Mouse (Mus musculus) cerebellum, postnatal 25 days (tissue): ENCODE measurements at regions not wholly inside any gene's neighbourhood (a gene's known extent, or its start where the extent isn't known, plus 50 kb on each side); places are given as distances from the start of the nearest gene placed in this dataset.

ENCODE experiments used
- DNase-seq, 2 experiments: peaks; one replicate each; pipeline ENCODE4 v3.0.0; 2021; ENCODE audit warnings: mixed read lengths in 2 of 2

DNA sequence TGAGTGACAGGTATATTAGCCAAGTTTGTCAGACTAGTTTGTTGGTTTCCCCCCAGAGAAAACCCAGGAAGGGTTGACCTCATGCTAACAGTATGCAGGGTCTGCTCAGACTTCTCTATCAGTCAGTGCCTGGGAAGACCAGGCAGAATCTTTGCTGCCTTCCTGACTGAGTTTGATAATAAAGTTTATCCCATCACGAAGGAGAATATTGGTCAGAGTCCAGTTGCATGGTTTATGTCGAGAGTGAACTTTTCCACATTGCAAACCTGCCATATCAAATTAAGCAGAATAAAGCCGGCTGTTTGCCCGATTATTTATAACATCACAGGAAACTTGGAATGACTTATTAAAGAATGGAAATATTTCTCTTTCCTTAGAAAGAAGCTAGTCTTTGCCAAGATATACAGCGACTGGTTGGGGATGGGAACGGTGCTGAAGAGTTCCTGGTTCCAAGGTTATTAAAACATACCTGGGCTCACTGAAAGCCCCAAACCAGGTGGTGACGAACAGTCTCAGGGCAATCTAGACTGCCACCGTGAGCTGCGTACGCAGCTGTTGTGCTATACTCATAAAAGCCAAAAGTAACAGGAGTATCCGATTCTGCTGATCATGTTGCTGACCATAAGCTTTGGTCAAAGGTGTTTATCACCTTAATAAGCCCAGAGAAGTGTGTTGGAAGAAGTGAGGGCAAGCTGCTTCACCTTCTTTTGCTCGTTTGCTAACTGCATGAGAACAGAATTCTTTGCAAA lies 1536.7 kb upstream of the Flrt2 start:
- no peak for DNase-seq

DNA sequence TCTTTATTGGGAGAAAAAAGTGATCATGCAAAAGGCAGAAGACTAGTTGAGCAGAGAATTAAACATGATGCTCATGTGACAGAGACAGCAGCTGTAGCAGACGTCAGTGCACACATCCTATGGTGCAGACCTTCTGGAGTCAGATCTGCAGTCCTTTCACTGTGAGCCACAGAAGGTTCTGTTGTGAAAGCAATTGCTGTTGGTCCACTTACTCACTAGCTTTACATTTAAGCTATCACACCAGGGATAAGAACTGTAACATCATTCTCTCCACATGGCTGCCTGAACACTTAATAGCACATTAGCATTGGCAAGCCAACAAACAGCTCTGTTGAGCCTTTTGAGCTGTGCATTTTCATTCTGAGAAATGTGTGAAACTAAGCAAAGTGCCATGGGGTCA lies 1509.7 kb upstream of the Flrt2 start:
- no peak for DNase-seq

DNA sequence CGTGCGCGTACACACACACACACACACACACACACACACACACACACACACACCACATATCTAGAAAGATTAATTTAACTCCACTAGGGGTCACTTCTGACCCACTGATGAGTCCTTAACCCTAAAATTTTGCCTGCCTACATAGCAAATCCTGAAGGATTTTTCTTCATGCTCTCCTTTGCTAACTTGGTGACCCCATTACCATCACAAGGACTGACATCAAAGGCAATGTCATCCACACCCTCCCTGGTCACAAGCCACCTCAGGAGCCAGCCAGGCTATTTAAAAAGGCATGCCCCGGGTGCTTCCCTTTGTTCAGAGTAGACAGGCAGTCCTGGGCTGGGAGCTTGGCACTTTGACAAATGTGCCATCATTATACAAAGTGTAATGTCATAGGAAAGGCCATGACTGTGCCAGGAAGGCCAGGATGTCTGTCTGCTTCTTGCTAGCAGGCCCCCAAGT lies 1501.4 kb upstream of the Flrt2 start:
- DNase-seq, result peak; percentile 3 to 6

DNA sequence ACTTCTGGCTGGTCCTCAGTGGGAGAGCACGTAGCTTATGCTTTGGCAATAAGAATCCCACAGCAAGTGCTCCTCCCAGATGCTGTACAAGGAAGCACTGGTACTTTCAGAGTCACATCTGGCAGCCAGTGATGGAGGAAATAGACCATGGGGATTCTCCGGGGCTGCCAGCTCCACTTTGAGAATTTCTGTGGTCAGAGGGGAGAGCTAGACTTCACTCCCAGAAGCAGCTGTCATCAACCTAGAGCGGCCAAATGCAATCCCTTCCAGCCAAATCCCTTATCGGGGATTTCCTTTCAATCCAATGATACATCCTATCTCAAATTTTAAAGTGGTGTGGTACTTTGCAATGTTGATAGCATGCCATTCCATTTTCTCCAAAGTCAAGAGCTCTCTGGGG lies 1474.1 kb upstream of the Flrt2 start:
- DNase-seq, result no peak

DNA sequence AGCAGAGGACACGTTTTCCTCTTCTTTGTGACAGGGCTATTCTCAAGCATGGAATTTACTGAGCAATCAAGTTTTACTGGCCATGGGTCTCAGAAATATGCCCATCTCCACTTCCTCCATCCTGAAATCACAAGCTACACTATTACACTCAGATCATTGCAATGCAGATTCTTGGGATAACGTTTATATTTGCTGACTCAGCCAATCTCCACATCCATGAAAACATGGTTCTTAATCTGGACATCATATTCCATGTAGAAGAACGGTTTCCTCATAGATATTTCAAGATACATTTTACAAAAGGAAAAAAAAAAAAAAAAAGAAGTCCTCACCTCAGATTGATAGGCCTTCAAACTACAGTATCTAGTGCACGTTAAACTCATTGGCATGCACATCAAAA lies 1462.1 kb upstream of the Flrt2 start:
- no peak for DNase-seq

DNA sequence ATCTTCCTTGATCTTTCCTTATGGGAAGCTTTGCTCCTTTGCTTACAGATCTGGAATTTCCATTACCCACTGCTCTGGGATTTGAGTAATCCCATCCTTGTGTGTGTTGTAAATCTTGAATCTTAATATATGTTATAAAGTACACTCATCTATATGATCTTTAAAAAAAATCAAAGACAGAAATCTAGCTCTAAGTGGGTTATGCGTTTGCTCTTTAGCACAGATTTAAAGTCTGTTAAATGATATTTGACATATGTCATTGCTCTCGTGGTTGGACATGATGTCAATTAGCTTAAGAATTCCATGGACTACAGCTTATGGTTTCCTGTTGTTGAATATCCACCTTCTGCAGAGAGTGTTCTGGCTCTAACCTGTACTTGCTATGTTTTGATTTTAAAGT lies 1446.7 kb upstream of the Flrt2 start:
- no peak for DNase-seq

DNA sequence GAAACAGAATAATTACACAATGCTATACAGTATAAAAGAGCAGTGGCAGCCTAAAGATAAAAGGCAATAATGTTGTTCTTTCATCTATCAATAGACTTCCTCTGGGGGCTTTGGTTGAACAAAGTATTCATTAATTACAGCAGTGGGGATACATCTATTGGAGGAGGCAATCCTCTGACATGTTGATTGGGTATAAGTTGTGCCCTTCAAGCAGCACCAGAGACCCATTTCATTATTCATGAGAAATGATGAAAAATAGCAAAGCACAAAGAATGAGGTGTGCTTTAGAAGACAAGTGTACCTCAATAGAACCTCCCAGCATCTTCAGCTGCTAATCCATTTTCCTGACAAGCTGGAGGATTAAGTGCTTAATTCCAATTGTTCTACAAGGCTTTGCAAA lies 1444.7 kb upstream of the Flrt2 start:
- DNase-seq, result no peak

DNA sequence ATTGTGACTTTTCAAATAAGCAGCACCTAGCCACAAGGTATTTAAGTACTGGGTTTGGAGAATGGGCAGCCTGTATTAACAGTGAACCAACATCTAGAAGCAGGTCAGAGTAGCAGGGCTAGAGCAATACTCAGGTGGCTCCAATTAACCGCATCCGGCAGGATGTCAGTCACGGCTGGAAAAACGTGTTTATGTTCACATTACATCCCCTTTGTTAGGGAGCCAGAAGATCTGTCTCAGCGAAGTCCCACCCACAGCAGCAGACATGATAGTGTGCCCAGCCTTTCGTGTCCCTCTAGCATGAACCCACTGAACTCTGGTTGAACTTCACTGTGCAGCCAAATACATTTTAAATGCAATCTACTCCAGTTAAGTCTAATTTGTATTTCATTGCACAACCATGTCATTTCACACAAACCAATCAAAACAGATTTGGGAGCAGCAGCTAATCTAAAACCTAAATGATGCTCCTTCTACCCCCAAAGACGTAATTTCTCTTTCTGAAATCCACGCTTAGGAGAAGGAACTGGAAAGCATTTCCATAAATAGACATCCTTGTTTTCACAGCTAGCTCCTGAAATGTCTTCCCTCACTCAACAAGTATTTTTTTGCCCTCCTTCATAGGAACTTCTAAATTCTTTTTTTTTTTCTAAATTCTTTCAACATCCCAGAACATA lies 1438.9 kb upstream of the Flrt2 start:
- DNase-seq, result no peak

DNA sequence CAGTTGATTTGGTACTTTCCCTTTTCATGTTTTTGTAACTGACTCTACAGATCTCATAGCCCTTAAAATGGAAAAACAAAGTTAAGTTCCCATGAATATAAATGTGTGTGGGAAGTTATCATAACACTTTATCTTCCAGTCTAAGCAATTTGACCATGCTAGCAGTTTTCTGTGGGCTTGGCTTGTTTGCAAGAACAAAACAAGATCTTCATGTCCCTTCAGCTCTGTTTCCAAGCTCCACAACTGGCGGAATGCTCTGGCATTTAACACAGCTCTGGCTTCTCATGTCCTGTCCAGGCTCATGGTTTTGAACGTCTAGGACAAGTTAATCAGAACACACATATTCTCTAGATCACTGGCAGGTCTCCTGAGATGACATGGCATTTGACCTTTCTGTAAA lies 1411.1 kb upstream of the Flrt2 start:
- no peak for DNase-seq

DNA sequence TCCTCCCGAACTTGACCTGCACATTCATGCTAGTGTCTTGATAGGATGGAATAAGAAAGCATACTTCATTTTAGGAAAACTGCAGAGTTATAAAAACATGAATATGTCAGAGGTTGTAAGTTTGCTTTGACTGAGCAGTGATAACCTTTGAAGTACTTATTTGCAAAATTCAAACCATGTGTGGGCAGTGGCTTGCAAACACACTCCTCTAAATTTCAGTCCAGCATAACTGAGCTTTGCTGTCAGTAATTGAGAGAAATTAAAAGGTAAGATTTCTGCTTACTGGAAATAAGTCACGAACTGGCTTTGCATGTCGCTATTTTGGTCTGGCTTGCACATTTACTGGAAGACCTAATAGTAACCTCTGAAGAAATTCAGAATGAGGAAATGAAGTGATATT lies 1409.1 kb upstream of the Flrt2 start:
- no peak for DNase-seq

DNA sequence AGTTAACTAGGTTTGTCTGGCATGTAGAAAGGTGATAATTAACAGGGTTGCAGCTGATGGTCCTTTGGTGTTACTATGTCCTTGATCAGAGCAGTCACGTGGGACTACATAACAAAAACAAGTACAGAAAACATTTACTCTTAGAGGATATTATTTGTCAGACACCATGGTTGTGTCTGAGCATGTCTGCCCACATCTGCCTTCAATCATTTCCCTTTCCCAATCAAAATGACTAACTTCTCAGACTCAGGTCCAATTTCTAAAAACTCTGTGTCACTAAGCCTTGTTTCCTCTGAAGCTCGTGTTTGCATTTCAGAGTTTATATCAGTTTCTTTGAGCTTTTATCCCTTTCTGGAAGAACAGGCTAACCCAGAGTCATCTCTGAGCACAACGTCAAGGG lies 1408.5 kb upstream of the Flrt2 start:
- no peak for DNase-seq

DNA sequence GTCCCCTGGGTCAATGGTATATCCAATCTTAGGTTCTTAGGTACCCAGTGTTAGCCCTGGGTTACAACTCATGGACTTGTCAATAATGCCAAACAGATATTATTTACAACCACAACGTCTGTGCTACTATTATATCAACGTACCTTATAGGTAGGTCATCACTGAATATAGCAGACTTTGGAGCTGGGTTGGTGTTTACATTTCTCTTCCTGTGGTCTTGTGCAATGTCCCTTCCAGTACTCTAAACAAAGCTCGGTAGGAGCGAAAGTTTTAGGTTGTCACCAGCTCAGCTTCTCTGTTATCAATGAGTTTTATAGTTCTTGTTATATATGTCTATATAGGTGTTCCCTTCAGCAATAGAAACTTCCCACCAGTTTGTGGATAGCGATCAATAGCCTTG lies 1394.2 kb upstream of the Flrt2 start:
- no peak for DNase-seq

DNA sequence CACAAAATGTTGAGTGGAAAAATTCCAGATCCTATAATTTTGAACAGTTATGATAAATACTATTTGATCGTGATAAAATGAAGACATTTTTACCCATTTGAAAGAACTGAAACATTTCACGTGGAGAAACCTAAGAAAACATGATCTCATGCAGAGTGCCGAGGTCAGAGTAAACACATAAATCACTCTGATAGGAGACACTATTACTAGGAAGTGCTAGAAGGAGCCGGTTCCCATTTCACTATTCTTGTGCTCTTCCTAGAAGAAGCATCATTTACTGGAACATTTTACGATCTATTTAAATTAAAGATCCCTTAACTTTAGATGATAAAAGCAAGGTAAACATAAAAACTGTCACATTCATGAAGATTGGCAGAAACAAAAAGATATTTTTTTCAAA lies 1359.7 kb upstream of the Flrt2 start:
- no peak for DNase-seq

DNA sequence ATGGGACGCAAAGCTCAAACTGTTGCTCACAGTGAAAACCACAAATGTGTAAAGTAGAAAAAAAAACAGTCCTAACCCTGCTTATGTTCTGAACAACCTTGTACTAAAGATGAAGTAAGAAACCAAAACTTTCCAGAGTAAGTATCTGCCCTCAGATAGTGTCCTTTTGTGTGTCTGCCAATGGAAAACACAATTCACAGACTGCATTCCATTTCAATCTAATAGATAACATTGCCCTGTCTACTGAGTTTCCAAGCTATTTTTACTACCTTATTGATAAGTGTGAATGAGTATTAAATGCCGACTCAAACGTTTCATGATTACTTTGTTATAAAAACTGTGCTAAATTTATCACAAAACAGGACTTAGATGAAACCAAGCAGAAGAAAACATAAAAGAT lies 1357.4 kb upstream of the Flrt2 start:
- no peak for DNase-seq

DNA sequence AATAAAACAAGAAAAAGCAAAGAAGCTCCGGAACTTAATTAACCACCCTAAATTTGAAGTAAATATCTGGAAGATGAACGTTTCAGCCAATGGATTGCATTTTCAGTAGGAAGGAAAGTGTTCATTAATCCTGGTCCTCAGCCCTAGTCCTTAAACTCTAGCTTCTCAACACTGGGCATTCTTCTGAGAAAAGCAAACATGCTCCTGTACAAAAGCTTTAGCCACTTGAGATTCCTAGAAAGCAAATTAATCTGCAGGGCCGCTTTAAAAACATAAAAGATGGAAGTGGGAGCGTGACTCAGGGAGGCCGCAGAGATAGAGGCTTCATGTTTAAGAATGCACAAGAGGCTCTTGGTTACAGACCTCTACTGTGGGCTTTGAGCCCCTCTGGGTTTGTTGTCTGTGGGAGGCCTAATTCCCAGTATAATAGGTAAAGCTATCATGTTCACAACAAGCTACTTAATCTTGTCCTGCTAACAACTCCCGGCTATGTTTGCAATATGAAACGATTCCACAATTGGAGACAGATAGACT lies 1342.3 kb upstream of the Flrt2 start:
- DNase-seq, result no peak

DNA sequence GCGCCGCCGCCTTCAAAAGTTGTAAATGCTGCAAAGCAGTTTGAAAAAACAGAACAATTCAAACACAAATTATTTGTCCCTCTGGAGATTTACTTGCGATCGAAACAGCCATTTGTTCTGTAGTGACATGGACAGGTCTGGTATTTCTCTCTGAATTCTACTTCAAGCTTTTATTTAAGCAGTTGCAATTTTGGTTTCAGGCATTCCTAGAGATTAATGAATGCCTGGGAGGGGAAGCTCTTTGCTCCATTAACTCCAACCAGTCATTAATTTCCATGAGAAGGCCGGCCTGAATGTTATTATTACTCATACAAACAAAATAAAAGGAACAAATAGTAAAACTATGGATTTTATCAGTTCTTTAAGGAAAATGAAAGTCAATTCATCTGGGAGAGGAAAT lies 1327.8 kb upstream of the Flrt2 start:
- DNase-seq, result no peak

DNA sequence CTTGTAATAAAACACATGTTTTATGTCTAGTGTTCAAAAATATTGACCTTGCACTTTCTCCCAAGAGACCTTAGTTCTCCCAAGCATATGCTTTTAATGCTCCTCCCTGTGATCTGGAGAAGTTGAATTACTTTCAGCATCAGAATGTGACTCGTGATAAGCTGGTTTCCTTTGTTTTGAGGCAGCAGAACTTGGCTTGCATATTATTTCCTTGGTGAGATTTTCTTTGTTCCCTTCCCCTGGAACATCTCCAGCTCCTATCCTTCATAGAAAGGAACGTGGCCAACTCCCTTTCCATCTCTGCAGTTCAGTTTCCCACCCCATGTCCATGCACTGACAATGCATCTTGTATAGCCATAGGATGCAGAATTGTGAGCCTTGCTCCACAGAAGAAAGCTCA lies 1292.0 kb upstream of the Flrt2 start:
- DNase-seq, result no peak

DNA sequence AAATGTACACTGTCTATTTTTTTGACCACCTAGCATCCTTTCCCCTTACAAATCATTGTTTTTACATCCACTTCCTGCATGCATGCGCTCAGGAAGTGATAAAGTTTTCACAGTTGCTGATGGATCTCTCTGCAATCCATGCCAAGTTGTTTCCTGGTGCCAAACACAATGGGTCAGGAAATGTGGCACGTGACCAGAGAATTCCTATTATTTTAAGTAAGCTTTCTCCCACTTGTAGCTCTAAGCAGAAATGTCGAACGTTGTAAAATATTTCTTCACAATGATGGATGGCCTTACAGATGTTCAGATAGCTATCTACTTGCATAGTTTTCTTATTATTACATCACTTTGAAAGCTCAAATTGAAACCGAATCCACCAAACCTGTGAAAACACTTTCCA lies 1271.1 kb upstream of the Flrt2 start:
- DNase-seq, result no peak

DNA sequence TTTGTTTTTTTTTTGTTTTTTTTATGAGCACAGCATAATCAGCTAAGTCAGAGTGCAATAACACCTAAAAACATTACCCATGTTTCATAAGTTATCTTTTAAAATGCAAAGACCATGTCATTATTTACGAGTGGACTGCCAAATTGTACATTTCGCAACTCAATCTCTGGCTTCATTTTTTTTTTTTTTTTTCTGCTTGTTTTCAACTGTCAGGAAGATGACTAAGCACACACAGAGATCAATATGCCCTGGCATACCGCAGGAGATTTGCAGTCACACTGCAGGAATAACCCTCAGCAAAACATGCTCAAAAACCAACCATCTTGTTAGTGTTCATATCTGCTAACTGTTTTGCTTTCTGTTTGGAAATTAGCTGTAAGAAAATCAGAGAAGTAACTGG lies 1270.3 kb upstream of the Flrt2 start:
- no peak for DNase-seq

DNA sequence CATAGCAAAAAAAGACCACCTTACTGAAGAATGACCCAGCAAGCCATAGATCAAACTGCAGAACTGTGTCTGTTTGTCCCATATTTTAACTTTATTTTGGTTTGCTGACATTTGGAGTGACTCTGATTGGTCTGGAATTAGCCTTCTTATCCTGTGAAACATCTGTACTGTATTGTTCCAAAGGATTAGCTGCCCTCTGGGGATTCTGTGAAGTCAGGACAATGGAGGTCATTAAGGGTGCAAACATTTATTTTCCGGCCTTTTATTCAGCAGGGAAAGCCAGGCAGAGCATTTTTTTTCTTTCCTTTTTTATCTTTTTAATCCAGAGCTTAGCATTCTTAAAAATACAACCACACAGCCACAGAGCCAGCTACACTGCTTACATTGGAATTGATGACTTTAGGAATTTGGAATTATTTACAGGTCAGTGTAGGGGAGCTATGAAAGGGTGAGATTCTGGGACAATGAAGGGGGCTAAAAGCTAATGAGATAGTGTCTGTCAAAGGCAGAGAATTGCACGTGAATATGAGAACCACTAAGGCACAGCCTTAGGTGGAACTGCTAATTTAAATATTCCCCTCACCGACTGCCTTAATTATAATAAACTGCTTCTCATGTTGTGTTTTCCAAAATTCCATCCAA lies 1267.6 kb upstream of the Flrt2 start:
- no peak for DNase-seq

DNA sequence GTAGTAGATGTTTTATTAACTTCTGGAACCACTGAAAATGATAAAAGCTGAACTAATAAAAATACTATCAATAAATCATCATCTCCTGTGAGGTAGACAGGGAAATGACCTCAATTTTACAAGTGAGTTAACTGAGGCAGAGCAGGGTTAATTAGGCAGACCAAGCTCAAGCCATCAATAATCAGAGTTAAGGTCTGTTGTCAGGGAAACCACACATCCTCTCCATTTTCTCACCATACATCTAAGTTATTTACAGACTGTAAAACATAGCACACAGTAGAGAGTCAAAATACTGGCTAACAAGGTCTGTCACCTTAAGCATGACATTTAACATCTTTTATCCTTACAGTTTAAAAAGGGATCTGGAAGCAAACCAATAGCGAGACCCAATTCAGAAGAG lies 1242.5 kb upstream of the Flrt2 start:
- no peak for DNase-seq

DNA sequence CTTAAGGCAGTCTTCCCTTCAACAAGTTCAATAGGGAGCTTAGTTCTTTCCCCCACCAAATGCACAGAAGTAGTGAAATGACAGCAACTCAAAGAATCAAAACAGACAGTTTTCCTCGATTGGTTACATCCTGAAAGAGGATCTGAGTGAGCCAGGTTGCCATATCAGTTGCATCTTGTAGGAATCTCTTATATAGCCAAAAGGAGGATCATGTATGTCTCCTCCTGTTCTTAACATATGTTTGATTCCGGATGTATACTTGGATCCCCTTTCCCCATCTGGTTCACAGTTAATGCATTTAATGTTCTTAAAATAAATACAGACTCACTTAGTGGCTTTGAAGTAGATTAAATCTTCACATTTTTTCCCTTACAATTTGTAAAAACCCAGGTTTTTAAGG lies 1224.0 kb upstream of the Flrt2 start:
- DNase-seq, result no peak

DNA sequence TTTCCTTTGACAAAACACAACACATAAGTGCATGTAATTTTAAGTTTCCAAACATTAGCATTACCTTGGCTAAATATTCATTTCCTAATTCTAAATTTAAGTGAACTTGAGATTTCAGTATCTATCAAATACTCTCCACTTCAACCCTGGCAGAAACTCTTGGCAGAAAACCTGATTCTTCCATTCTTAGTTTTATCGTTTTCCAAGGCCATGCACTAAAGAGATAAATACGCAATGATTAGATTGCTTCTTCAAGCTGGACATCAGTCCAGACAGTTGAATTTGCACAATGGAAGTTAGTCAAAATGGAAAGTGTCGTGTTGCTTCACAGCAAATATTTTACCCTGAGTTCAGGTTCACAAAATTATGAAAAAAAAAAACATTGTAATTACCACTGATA lies 1223.4 kb upstream of the Flrt2 start:
- DNase-seq, result no peak

DNA sequence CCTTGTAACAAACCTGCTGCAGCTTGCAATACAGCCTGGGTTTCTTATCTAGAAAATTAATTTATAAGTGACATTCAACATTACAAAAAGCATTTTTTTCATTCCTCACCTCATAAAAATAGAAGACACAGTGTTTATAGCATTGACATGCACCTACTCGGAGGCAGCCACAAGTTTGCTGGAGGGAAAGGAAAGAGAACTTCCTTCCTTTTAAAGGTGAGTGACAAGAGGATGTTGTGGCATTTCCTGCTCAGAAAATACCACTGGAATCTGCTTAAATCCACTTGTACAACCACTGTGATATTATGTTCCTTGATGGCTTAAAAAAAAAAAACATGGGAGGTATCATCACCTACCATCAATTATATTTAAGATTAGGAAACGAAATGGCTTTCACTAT lies 1222.2 kb upstream of the Flrt2 start:
- DNase-seq, result no peak
